Mouse (Mus musculus): Measurements from ENCODE around the gene Dis3l2. TPM values are rescaled to one million over a fixed set of nuclear protein-coding genes. Genes with fewer than 3 reads are reported as not detected.

Gene Dis3l2
- 10 to 100 TPM in 1 of 2 experiments, 1 to 10 TPM in 1; 3.6 to 10.0 TPM for polyA plus RNA-seq (2012; fragmentation: generic; extraction: Trizol)

DNA sequence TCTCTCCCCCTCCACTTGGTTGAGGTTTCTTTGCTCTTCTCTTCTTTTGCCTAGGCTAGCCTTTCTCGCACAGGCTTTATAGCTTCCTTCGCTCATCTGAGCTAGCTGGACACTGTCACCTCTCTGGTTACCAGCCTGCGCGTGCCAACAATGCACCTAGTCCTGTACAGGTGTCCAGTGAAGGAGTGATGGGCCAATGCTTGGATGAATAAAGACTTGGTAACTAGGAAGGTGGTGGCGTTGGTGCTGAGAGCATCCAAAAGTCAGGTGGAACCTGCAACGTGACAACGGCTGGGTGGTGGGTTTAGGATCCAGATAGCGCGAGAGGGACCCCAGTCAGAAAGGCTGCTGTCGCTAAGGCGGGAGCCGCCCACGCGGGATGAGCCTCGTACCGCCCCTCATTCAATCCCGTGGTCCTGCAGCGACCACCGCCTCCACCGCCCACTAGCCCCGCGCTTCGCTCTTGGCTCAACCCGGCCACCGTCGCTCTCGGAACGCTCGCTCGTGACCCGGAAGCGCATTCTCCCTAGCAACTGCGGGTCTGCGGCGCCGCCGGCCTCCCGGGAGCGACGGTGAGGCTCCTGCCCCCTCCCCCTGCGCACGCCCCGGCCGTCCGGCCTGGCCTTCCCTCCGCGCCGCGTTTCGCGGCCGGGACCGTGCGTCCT is at the start of gene Dis3l2:
Gene Dis3l2, plus strand, starts transcription at position 509 of the 665 bp plus-strand sequence.

DNA sequence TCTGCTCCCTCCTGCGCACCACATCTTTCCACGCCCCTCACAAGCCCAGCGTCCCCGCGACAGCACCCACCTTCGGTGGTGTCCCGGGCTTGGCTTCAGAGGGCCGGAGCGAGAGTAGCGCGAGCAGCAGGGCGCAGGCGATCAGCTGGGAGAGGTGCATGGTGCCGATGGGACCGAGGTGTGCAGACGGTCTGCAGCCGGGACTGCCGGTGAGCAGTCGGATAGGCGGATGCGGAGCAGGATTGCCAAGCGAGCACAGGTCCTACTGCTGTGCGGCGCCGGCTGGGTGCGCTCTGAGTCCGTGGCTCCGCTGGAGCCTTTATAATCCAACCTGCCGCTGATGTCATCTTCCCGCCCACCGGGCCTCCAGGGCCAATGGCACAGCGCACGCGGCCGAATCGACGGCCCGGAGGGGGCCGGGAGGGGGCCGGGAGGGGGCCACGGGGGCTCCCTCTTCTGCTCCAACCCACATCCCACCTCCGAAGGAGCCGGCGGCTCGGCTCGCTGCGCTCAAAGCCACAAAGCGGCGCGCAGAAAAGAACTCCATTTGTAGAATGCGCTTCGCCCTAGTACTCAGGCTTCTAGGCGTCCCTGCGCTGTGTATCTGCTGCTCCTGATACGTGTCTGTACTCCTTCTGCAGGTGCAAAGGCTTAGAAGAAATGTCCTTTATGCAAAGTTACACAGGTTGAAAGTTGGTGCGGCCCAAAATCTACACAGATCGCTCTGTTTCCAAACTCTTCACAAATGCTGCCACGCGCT is 33.1 kb upstream of the Dis3l2 start, which contains the start of gene Nppc:
Gene Nppc, minus strand, starts transcription at position 293 of the 760 bp plus-strand sequence.

DNA sequence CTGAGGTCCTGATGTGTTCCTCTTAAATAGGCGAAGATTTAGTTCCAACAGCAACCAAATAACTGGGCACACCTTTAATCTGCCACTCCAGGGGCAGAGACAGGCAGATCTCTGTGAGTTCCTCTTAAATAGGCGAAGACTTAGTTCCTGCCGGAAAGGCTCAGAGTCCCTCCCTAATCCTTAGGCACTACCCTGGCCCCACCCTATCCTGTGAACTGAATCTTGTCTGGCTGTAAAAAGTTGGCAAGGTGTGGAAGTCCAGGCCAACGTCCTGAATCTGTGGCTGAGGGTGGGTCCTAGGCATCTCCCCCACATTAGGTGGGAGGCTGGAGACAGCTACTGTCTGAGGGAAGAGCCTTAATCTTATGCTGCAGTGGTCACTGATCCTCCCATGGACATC is 386.2 kb downstream of the Dis3l2 start, which contains the start of gene Alppl2:
Gene Alppl2, minus strand, starts transcription at position 101 of the 400 bp plus-strand sequence.

Other genes with a start within 250 kb of the Dis3l2 start
- gene Ptma, start 177.1 kb upstream of the Dis3l2 start, polyA plus RNA-seq (2012; fragmentation: generic; extraction: Trizol): 1,000 to 10,000 TPM in 1 of 2 experiments, 100 to 1,000 TPM in 1; 531 to 1,518 TPM
- 10 to 100 TPM; 21.9 to 66.1 TPM for gene Pde6d, start 121.2 kb upstream of the Dis3l2 start, polyA plus RNA-seq (2012; fragmentation: generic; extraction: Trizol)
- 10 to 100 TPM; 12.1 to 15.8 TPM for gene Cops7b, start 120.9 kb upstream of the Dis3l2 start, polyA plus RNA-seq (2012; fragmentation: generic; extraction: Trizol)
- not detected for gene Nppc, start 33.2 kb upstream of the Dis3l2 start, polyA plus RNA-seq (2012; fragmentation: generic; extraction: Trizol)

All from C3H10T1/2 (cell line).